Mouse (Mus musculus): ENCODE measurements at regions not wholly inside any gene's neighbourhood (a gene's known extent, or its start where the extent isn't known, plus 50 kb on each side); places are given as distances from the start of the nearest gene placed in this dataset.

DNA sequence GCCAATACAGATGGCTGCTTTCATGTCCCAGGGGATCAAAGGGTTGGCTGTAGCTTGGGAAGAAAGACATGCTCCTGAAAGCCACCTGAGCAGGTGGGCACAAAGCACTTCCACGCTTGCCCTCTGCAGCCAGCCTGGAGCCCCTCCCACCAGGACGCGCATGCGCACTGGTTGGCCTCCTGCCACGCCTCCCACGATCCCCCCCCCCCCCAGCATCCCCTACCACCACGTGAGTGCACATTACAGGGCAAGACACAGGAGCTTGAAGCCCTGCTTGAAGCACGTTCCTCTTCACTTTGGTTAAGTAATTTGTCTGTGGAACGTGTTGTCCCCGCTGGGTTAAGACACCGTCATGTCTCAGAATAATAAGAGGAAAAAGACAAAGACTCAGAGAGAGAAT is 124.6 kb downstream of the Vegfa start:
- no peak for TF ChIP-seq CTCF (conservative IDR thresholded peaks at IDR 0.05; ENCODE audit: low read length)
- TF ChIP-seq NANOG (IDR thresholded peaks at IDR 0.05; ENCODE audit: borderline replicate concordance, low read length), result no peak
- TF ChIP-seq POU5F1 (IDR thresholded peaks at IDR 0.05; ENCODE audit: borderline replicate concordance, low read length), result no peak
